Mouse (Mus musculus): ENCODE data around the gene Dact2. TPM values are rescaled to one million over a fixed set of nuclear protein-coding genes. Genes with fewer than 3 reads are reported as not detected.

The Dact2 gene
- polyA plus RNA-seq, 1 experiment = not detected

DNA sequence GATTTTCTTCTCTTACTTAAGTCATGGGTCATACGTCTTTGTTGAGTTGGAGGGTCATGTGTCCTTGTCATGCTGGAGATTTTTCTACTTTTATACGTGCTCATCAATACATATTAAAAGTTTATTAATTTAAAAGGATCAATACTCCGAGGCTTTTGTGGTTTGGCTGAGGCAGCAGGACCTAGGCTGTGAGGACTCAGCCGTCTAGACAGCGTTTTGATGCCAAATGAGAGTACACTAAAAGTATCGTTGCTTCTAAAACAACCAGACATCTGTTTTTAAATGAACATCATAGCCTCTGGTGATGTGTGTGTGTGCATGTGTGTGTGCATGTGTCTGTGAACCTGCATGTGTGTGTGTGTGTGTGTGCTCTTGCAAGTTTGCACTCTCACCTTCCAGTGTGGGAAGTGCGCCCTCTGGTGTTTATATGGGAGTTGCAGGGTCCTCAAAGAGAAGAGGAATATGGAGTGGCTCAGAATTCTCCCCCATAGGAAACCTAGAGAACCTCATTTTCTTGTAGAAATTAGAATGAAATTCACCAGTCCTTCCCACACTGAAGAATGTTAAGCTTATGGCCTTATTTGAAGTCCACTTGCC lies 16.6 kb upstream of the Dact2 start:
- Histone ChIP-seq H3K27ac (ENCODE audit: insufficient read depth, low read depth, low read length) (no peak overlapping the region), H3K4me1 (ENCODE audit: control insufficient read depth, insufficient read depth, low read length) (no peaks in the 10 kb centered on the region), H3K4me3 (ENCODE audit: insufficient read depth, low read length) (no peak overlapping the region)
- TF ChIP-seq CTCF (IDR thresholded peaks at IDR 0.05; ENCODE audit: low read depth, low read length) (peak; percentile 66), POLR2A (IDR thresholded peaks at IDR 0.05; ENCODE audit: borderline replicate concordance, low read depth, low read length) (no peak)

DNA sequence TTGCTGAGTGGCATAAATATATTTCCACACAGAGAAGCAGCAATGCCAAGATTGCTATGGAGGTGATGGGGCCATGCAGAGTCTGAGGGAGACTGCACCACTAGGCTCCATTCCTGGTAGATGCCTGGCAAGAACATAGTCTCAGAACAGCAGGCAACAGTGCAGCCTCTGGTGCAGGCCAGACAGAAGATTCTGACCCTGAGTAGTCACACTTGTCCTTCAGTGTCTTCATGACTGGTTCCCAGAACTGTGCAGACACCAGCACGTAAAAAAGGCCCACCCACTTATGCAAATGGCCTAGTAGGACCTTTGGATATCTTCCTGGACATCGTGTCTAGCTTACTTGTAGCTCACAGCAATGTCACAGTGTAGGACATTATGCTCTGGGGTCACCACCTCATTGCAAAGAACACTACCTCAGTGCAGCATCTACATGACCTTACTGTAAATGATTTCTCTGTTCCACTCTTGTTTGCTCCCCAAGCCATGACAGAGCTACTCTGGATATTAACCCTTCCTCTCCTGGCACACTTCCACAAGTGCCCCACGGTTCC lies 9.9 kb upstream of the Dact2 start:
- Histone ChIP-seq H3K4me1 (ENCODE audit: control insufficient read depth, insufficient read depth, low read length) (no peaks in the 10 kb centered on the region), H3K4me3 (ENCODE audit: insufficient read depth, low read length) (no peak overlapping the region), H3K27ac (ENCODE audit: insufficient read depth, low read depth, low read length) (no peak overlapping the region)
- TF ChIP-seq POLR2A (IDR thresholded peaks at IDR 0.05; ENCODE audit: borderline replicate concordance, low read depth, low read length) (no peak), CTCF (IDR thresholded peaks at IDR 0.05; ENCODE audit: low read depth, low read length) (no peak)

DNA sequence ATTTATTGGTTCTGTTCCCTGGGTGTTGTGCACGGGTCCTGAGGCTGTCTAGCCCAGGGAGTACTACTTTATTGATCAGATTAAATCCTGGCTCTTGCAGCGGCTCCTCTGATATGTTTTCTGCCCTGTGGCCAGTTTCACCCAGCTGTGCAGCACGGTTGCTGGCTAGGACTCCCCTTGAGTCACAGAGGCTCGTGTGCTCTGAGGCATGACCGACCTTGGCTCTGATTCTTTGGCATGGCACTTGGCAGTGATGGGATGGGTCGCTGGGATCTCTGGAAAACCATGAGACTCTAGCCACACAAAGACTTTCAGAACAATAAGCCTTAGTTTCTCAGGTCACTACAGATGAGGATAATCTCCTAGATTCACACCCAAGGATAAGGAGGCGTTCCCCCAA lies 8.7 kb upstream of the Dact2 start:
- no peak for TF ChIP-seq POLR2A (IDR thresholded peaks at IDR 0.05; ENCODE audit: borderline replicate concordance, low read depth, low read length)
- TF ChIP-seq CTCF (IDR thresholded peaks at IDR 0.05; ENCODE audit: low read depth, low read length) = no peak
- no peak overlapping the region for H3K4me3 ChIP-seq (ENCODE audit: insufficient read depth, low read length)
- H3K27ac ChIP-seq (ENCODE audit: insufficient read depth, low read depth, low read length) = no peak overlapping the region
- H3K4me1 ChIP-seq (ENCODE audit: control insufficient read depth, insufficient read depth, low read length) = no peaks in the 10 kb centered on the region

DNA sequence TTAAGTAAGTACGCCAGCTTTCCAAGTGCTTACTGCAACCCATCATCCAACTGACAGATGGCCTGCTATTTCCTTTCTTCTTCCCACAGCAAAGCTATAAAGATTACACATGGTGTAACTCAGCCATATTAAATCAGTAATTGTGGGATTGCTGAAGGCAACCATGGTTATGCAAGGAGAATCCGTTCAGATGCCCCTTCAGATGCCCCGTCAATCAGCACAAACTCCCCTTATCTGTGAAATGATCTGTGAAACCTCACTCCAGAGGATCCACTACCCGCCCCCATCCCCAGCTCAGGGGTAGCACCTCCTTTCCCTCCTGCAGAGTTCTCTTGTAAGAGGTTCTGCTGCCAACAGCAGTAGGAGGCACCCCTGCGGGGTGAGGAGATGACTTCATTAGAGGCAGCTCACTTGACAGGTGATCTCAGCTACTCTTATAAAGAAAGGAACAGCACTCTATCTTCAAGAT lies 3.0 kb upstream of the Dact2 start:
- Histone ChIP-seq H3K4me3 (ENCODE audit: insufficient read depth, low read length) (no peak overlapping the region), H3K27ac (ENCODE audit: insufficient read depth, low read depth, low read length) (no peak overlapping the region), H3K4me1 (ENCODE audit: control insufficient read depth, insufficient read depth, low read length) (no peaks in the 10 kb centered on the region)
- TF ChIP-seq CTCF (IDR thresholded peaks at IDR 0.05; ENCODE audit: low read depth, low read length) (no peak), POLR2A (IDR thresholded peaks at IDR 0.05; ENCODE audit: borderline replicate concordance, low read depth, low read length) (no peak)

DNA sequence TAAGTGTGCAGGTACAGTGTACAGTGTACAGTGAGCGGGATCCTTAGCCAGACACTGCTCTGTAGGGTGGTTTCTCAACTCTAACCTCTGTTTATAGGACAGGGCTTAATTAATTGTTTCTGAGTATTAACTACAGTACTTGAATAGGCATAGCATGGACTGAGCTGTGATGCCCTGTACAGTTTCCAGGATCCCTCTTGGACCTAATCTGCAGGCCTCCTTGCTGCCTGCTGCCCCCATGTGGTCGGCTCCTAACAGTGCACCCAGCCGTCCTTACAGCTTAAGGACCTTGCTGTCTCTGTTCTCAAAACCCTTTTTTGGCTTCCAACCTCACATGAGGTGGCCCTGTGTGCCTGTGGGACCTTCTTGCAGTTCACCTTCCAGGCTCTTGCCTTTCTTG lies 2.0 kb upstream of the Dact2 start:
- Histone ChIP-seq H3K4me3 (ENCODE audit: insufficient read depth, low read length) (no peak overlapping the region), H3K4me1 (ENCODE audit: control insufficient read depth, insufficient read depth, low read length) (no peaks in the 10 kb centered on the region), H3K27ac (ENCODE audit: insufficient read depth, low read depth, low read length) (no peak overlapping the region)
- no peak for TF ChIP-seq POLR2A (IDR thresholded peaks at IDR 0.05; ENCODE audit: borderline replicate concordance, low read depth, low read length)
- TF ChIP-seq CTCF (IDR thresholded peaks at IDR 0.05; ENCODE audit: low read depth, low read length) = peak; percentile 75

DNA sequence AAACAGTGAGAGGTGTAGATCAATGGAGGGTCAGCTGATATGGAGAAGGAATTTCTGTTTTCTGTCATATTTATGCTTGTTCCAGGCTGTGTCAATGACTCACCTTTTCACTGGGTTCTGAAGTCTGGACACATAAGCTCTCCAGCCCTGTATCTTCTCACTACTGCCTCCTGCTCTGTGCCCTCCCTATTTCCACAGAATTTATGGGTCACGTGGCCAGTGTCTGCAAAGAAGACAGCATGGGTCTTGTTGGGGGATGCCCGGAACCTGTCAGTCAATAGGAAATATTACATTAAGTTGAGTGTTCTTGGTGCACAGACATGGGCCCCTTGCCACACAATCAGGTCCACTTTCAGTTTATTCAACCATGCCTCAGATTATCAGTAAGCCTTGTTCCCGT lies 1.1 kb upstream of the Dact2 start:
- H3K4me1 ChIP-seq (ENCODE audit: control insufficient read depth, insufficient read depth, low read length) = no peaks in the 10 kb centered on the region
- no peak for TF ChIP-seq POLR2A (IDR thresholded peaks at IDR 0.05; ENCODE audit: borderline replicate concordance, low read depth, low read length)
- no peak for TF ChIP-seq CTCF (IDR thresholded peaks at IDR 0.05; ENCODE audit: low read depth, low read length)
- no peak overlapping the region for H3K27ac ChIP-seq (ENCODE audit: insufficient read depth, low read depth, low read length)
- no peak overlapping the region for H3K4me3 ChIP-seq (ENCODE audit: insufficient read depth, low read length)

DNA sequence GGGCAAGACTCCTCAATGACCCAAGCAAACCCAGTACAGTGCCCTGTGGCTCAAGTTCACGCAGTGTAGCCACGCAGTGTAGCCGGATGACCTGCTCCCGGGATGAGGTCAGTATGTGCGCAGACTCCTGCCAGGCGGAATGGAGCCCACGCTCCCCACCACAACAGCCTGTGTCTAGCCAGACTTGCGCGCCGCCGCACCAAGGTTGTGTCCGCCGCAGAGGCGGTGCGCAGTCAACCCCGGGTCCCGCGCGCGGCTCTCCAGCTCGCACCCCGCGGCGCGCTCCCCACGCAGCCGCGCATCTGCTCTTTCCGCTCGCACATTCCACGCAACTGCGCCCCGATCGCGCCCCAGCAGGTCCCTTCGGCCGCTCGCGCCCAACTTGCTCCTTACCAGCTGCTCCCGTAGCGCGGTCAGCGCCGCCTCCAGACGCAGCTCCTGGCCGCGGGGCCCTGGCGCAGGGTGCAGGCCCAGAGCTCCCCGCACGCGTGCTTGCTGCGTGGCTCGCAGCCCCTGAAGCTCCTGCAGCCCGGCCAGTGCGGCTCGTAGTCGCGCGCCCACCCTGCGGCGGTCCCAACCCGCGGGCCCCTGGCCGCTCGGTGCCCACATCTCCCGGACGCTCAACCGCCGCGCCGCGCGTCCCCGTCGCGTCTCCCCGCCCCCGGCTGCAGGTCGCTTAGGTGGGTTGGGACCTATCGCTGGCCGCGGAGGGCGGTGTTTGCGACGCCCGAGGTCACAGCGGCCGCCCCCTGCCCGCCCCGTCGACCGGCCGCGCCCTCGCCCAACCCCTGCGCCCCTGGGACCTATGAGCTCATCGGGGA lies 773 bp downstream of the Dact2 start:
- Histone ChIP-seq H3K4me3 (ENCODE audit: insufficient read depth, low read length) (no peak overlapping the region), H3K27ac (ENCODE audit: insufficient read depth, low read depth, low read length) (no peak overlapping the region), H3K4me1 (ENCODE audit: control insufficient read depth, insufficient read depth, low read length) (no peaks in the 10 kb centered on the region)
- TF ChIP-seq POLR2A (IDR thresholded peaks at IDR 0.05; ENCODE audit: borderline replicate concordance, low read depth, low read length) = no peak

DNA sequence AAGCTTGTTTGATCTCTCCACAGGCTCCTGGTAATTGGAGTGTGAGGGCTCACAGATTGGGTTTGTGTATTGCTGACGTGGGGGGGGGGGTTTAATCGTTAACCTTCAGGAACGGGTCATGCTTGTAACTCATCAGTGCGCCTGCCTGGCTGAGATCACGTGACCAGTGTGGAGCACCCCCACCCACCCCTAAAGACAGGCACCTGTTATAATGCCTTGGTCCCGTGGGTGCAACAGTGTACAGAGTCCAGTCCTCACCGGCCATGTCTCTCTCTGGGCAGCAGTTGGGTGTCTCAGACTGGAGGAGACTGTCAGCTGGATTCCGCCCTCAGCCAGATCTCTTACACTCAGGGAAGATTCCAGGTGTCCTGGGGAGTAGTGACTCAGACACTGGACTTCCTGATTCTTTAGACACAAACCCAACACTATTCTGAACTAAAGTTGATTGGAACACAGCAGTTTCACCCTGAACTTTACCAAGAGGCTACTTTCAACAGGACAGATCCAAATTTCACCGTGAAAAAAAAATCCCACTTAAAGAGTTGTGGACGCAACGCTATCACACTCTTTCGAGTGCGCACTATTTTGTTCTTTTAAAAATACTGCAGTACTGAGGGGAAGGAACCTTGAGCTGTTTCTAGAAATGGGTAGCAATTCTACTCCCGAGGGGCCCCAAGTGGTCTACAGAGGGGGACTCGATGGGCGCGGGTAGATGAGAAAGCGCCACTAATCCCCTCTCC lies 1.6 kb downstream of the Dact2 start:
- H3K4me3 ChIP-seq (ENCODE audit: insufficient read depth, low read length) = no peak overlapping the region
- no peak for TF ChIP-seq CTCF (IDR thresholded peaks at IDR 0.05; ENCODE audit: low read depth, low read length)
- no peak for TF ChIP-seq POLR2A (IDR thresholded peaks at IDR 0.05; ENCODE audit: borderline replicate concordance, low read depth, low read length)
- no peaks in the 10 kb centered on the region for H3K4me1 ChIP-seq (ENCODE audit: control insufficient read depth, insufficient read depth, low read length)
- H3K27ac ChIP-seq (ENCODE audit: insufficient read depth, low read depth, low read length) = no peak overlapping the region

DNA sequence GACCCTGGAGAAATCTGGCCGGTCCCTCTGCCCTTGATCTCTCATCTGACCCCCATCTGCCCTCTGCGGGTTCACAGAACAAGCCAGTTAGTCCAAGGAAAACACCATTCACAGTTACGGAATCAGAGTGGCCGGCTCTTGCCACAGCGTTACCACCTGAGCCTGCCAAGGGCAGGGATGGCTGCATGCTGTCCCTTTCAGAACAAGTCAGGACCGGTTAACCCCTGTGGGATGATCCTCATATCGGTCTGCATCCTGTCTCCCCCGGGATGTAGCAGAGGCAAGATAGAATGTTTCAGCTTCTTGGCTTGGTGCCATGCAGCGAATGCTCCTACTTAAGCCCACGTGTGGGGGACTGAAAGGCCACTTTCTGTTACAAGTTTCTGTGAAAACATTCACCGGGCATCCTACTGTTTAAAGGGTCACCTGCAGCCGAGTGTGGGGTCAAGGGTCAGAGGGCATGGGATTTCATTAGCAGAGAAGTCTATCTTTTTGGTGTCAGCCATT lies 2.8 kb downstream of the Dact2 start:
- Histone ChIP-seq H3K27ac (ENCODE audit: insufficient read depth, low read depth, low read length) (no peak overlapping the region), H3K4me1 (ENCODE audit: control insufficient read depth, insufficient read depth, low read length) (no peaks in the 10 kb centered on the region), H3K4me3 (ENCODE audit: insufficient read depth, low read length) (no peak overlapping the region)
- TF ChIP-seq POLR2A (IDR thresholded peaks at IDR 0.05; ENCODE audit: borderline replicate concordance, low read depth, low read length) = no peak
- TF ChIP-seq CTCF (IDR thresholded peaks at IDR 0.05; ENCODE audit: low read depth, low read length) = no peak

Data from bone marrow macrophage, adult 2 months (primary cell).